Mouse (Mus musculus): ENCODE measurements around the gene Rbfox1. TPM values are rescaled to one million over a fixed set of nuclear protein-coding genes. Genes with fewer than 3 reads are reported as not detected.

Gene Rbfox1
- polyA plus RNA-seq, 1 experiment = not detected

DNA sequence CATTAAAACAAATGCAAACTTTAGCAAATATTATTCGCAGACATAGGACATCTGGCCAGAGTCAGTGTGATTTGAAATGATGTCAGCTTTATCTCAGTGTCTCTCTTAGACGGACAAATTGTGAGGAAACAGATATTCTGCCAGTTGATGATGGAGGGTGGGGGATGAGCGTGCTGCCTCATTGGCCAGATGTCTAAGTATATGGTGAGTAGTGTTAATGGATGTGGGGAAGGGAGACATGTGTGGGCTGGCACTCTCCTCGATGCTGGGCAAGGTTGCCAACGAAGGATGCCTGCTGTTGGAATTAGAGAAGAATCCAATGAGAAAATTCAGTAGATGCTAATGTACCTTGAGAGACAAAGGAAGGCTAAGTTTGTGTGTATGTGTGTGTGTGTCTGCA, 25.6 kb downstream of the Rbfox1 start:
- no peaks in the 10 kb centered on the region for H3K36me3 ChIP-seq (ENCODE audit: control insufficient read depth, insufficient read depth, low read length, poor library complexity, severe bottlenecking)
- no peaks in the 10 kb centered on the region for H3K4me1 ChIP-seq (ENCODE audit: control insufficient read depth, insufficient read depth, low read length)
- H3K9me3 ChIP-seq (replicated peaks; ENCODE audit: control insufficient read depth, insufficient read depth, low read length, poor library complexity, severe bottlenecking) = no peaks in the 10 kb centered on the region
- H3K9ac ChIP-seq (ENCODE audit: low read depth, poor library complexity, severe bottlenecking) = no peak overlapping the region
- TF ChIP-seq EP300 (IDR thresholded peaks at IDR 0.05; ENCODE audit: insufficient read depth, low read depth, low read length) (no peak), CTCF (IDR thresholded peaks at IDR 0.05; ENCODE audit: low read depth, low read length) (no peak), POLR2A (IDR thresholded peaks at IDR 0.05; ENCODE audit: insufficient read depth, low read length) (no peak)
- no peak overlapping the region for H3K27ac ChIP-seq (ENCODE audit: insufficient read depth, low read length)
- peaks cover 2% of the 10 kb centered on the region; the same call in 1 of the 2 replicates for H3K27me3 ChIP-seq (ENCODE audit: control insufficient read depth, insufficient read depth, low read length, poor library complexity, severe bottlenecking)
- H3K4me3 ChIP-seq (ENCODE audit: low read depth, low read length) = no peak overlapping the region

DNA sequence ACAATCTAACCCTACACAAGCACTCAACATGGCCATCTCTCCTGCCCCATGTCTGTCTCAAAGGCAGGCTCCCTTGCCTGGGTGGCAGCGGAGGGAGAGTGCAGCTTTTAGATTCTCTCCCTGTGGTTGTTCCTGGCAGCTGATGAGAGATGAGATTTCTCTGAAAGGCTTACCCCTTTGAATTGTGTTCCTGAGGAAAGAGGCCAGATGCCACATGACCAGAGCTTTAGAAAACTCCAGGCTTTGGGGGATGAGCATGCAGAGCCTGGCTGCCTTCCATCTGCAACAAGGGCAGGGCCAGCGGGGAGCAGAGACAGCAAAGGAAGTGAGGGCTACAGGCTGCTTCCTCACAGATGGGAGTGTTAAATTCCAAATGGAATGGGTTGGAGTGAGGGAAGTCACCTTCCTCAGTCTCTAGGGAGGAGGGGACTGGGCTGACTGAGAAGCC, 26.7 kb downstream of the Rbfox1 start:
- Histone ChIP-seq H3K27ac (ENCODE audit: insufficient read depth, low read length) (no peak overlapping the region), H3K4me1 (ENCODE audit: control insufficient read depth, insufficient read depth, low read length) (no peaks in the 10 kb centered on the region), H3K4me3 (ENCODE audit: low read depth, low read length) (no peak overlapping the region)

DNA sequence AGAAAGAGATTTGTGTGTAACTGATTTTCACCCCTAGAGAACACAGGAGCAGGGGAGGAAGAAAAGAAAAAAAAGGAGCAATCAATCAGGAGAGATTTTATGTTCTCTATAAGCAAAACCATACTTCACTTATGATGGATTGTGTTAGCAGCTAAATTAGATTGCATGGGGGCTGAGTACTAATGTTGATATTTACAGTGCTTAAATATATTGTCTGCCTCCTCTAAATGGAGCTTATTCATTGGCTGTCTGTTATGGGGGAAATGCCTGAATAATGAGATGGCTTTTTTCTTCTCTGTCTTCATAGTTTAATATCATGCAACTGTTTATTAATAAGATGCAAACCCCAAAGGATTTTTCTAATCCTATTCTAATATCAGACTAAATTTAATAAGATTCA, 32.8 kb downstream of the Rbfox1 start:
- TF ChIP-seq EP300 (IDR thresholded peaks at IDR 0.05; ENCODE audit: insufficient read depth, low read depth, low read length) (no peak), POLR2A (IDR thresholded peaks at IDR 0.05; ENCODE audit: insufficient read depth, low read length) (no peak), CTCF (IDR thresholded peaks at IDR 0.05; ENCODE audit: low read depth, low read length) (no peak)
- no peaks in the 10 kb centered on the region for H3K36me3 ChIP-seq (ENCODE audit: control insufficient read depth, insufficient read depth, low read length, poor library complexity, severe bottlenecking)

More for the DNA sequence above, 26.7 kb downstream of the Rbfox1 start:
- Histone ChIP-seq H3K9me3 (replicated peaks; ENCODE audit: control insufficient read depth, insufficient read depth, low read length, poor library complexity, severe bottlenecking) (no peaks in the 10 kb centered on the region), H3K36me3 (ENCODE audit: control insufficient read depth, insufficient read depth, low read length, poor library complexity, severe bottlenecking) (no peaks in the 10 kb centered on the region), H3K9ac (ENCODE audit: low read depth, poor library complexity, severe bottlenecking) (no peak overlapping the region), H3K27me3 (ENCODE audit: control insufficient read depth, insufficient read depth, low read length, poor library complexity, severe bottlenecking) (peaks cover 2% of the 10 kb centered on the region; the same call in 1 of the 2 replicates)
- TF ChIP-seq POLR2A (IDR thresholded peaks at IDR 0.05; ENCODE audit: insufficient read depth, low read length) = no peak
- TF ChIP-seq EP300 (IDR thresholded peaks at IDR 0.05; ENCODE audit: insufficient read depth, low read depth, low read length) = no peak
- TF ChIP-seq CTCF (IDR thresholded peaks at IDR 0.05; ENCODE audit: low read depth, low read length) = no peak

DNA sequence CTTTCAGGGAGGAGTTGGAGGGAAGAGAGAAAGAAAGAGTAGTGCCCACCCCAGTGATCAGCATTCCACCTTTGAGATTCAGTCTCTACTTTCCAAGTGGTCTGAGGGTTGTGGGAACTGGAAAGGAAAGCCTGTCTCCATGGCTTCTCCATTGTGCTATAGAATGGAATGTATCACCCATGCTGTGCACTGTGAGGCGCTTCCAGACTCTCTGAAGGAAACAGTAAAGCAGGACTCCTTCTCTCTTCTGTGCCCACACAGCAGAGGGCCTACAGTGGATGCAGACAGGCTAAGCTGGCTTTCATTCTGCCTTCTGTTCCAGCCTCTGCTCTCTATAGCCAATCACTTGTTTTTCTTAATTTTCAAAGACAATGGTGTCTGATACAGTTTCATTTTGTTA, 41.8 kb downstream of the Rbfox1 start:
- no peak overlapping the region for H3K27ac ChIP-seq (ENCODE audit: insufficient read depth, low read length)
- H3K27me3 ChIP-seq (ENCODE audit: control insufficient read depth, insufficient read depth, low read length, poor library complexity, severe bottlenecking) = no peaks in the 10 kb centered on the region
- H3K9ac ChIP-seq (ENCODE audit: low read depth, poor library complexity, severe bottlenecking) = no peak overlapping the region
- H3K4me3 ChIP-seq (ENCODE audit: low read depth, low read length) = no peak overlapping the region
- H3K4me1 ChIP-seq (ENCODE audit: control insufficient read depth, insufficient read depth, low read length) = no peaks in the 10 kb centered on the region
- no peak for TF ChIP-seq POLR2A (IDR thresholded peaks at IDR 0.05; ENCODE audit: insufficient read depth, low read length)
- no peak for TF ChIP-seq EP300 (IDR thresholded peaks at IDR 0.05; ENCODE audit: insufficient read depth, low read depth, low read length)
- H3K36me3 ChIP-seq (ENCODE audit: control insufficient read depth, insufficient read depth, low read length, poor library complexity, severe bottlenecking) = no peaks in the 10 kb centered on the region
- no peaks in the 10 kb centered on the region for H3K9me3 ChIP-seq (replicated peaks; ENCODE audit: control insufficient read depth, insufficient read depth, low read length, poor library complexity, severe bottlenecking)

More for the DNA sequence above, 32.8 kb downstream of the Rbfox1 start:
- Histone ChIP-seq H3K27ac (ENCODE audit: insufficient read depth, low read length) (no peak overlapping the region), H3K4me1 (ENCODE audit: control insufficient read depth, insufficient read depth, low read length) (no peaks in the 10 kb centered on the region), H3K4me3 (ENCODE audit: low read depth, low read length) (no peak overlapping the region), H3K27me3 (ENCODE audit: control insufficient read depth, insufficient read depth, low read length, poor library complexity, severe bottlenecking) (peaks cover 2% of the 10 kb centered on the region; the same call in 1 of the 2 replicates), H3K9me3 (replicated peaks; ENCODE audit: control insufficient read depth, insufficient read depth, low read length, poor library complexity, severe bottlenecking) (no peaks in the 10 kb centered on the region), H3K9ac (ENCODE audit: low read depth, poor library complexity, severe bottlenecking) (no peak overlapping the region)

DNA sequence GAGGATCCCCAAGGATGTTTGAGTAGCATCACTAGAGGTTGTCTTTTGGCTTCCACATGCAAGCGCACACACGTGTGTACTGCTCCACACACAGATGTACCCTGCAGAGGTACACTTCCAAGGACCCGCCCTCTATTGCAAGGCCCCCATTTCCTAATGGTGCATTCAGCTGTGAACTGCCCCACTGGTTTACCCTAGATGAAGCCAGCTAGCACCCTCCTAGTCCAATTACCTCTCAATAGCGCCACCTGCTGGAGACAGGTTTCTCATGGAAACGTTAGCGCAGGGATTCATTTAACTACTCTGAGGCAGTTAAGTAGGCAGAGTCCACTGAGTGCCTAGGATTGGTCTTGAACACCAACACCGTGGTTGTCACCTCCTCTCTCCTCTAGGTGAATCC, 46.5 kb downstream of the Rbfox1 start:
- Histone ChIP-seq H3K9ac (ENCODE audit: low read depth, poor library complexity, severe bottlenecking) (no peak overlapping the region), H3K9me3 (replicated peaks; ENCODE audit: control insufficient read depth, insufficient read depth, low read length, poor library complexity, severe bottlenecking) (no peaks in the 10 kb centered on the region), H3K4me3 (ENCODE audit: low read depth, low read length) (no peak overlapping the region), H3K27ac (ENCODE audit: insufficient read depth, low read length) (no peak overlapping the region), H3K4me1 (ENCODE audit: control insufficient read depth, insufficient read depth, low read length) (no peaks in the 10 kb centered on the region), H3K36me3 (ENCODE audit: control insufficient read depth, insufficient read depth, low read length, poor library complexity, severe bottlenecking) (no peaks in the 10 kb centered on the region), H3K27me3 (ENCODE audit: control insufficient read depth, insufficient read depth, low read length, poor library complexity, severe bottlenecking) (no peaks in the 10 kb centered on the region)
- TF ChIP-seq POLR2A (IDR thresholded peaks at IDR 0.05; ENCODE audit: insufficient read depth, low read length) = no peak
- peak; percentile 44 for TF ChIP-seq CTCF (IDR thresholded peaks at IDR 0.05; ENCODE audit: low read depth, low read length)

DNA sequence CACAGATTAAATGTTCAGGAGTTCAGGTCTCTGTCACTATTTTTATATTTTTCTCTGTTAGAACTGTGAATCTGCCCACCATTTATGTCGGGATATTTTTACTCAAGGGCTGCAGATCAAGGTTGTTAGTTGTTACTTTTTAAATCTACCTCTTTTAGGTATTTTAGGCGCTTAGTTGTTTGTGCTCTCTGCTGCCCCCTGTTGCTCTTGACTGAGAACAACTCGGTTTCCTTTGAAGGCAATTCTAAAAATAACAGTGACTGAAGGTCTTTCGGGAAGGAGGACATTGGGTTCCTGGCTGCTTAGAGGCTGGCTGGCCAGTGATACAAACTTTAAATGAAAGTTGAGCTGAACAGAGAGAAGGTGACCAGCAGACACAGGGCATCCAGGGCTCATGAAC, 54.9 kb downstream of the Rbfox1 start:
- H3K27me3 ChIP-seq (ENCODE audit: control insufficient read depth, insufficient read depth, low read length, poor library complexity, severe bottlenecking) = no peaks in the 10 kb centered on the region
- no peak for TF ChIP-seq POLR2A (IDR thresholded peaks at IDR 0.05; ENCODE audit: insufficient read depth, low read length)
- H3K9ac ChIP-seq (ENCODE audit: low read depth, poor library complexity, severe bottlenecking) = no peak overlapping the region
- H3K4me1 ChIP-seq (ENCODE audit: control insufficient read depth, insufficient read depth, low read length) = no peaks in the 10 kb centered on the region
- H3K9me3 ChIP-seq (replicated peaks; ENCODE audit: control insufficient read depth, insufficient read depth, low read length, poor library complexity, severe bottlenecking) = no peaks in the 10 kb centered on the region
- no peak overlapping the region for H3K27ac ChIP-seq (ENCODE audit: insufficient read depth, low read length)
- H3K4me3 ChIP-seq (ENCODE audit: low read depth, low read length) = no peak overlapping the region
- no peaks in the 10 kb centered on the region for H3K36me3 ChIP-seq (ENCODE audit: control insufficient read depth, insufficient read depth, low read length, poor library complexity, severe bottlenecking)
